Mouse (Mus musculus): ENCODE measurements around the gene Capn11. TPM values are rescaled to one million over a fixed set of nuclear protein-coding genes. Genes with fewer than 3 reads are reported as not detected.

Gene Capn11
- 23.4 TPM for polyA plus RNA-seq (2014; fragmentation: Illumina TruSeq; extraction: RNeasy Lipid Tissue Mini Kit (QIAGEN cat#74804); ENCODE audit: low read depth, low replicate concordance)

DNA sequence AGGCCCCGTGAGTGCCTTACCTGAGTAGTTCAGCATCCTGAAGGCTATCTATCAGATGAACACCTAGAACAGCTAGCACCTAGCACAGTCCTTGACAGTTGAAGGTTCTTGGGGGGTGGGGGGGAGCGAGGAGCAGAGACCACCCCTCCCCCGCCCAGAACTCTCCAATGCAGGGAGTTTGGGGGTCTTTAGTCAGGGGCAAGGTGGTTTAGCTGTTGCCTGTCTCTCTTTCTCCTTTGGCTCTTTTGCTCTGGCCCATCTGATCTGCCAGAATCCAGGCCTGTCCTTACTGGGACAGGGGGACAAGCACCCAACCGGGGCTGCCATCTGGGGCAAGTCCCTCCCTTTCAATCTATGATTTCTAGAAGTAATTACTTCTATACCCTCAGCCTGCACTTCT, at the start of gene Capn11:
Capn11 (minus strand) TSS at position 101 of the 400 bp plus-strand sequence.

DNA sequence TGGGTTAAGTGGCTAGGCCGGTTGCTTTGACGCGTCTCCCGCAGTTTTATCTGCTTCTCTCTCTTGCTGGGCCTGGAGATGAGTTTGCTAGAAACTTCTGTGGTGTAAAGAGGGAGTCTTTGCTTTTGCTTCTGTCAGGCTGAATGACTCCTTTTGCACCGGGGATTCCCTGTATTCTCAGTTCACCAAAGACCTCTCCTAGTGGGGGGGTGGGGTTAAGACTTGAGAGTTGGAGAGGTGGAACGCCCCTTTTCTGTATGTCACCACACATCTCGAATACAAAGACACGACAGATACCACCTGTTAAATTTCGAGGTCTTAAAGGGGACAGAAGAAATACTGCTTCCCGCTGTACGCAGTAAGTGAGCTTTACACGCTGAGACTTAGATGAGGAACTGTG, 27.6 kb upstream of the Capn11 start, which contains the start of gene Tmem63b:
Tmem63b (minus strand) TSS at position 190 of the 400 bp plus-strand sequence.

DNA sequence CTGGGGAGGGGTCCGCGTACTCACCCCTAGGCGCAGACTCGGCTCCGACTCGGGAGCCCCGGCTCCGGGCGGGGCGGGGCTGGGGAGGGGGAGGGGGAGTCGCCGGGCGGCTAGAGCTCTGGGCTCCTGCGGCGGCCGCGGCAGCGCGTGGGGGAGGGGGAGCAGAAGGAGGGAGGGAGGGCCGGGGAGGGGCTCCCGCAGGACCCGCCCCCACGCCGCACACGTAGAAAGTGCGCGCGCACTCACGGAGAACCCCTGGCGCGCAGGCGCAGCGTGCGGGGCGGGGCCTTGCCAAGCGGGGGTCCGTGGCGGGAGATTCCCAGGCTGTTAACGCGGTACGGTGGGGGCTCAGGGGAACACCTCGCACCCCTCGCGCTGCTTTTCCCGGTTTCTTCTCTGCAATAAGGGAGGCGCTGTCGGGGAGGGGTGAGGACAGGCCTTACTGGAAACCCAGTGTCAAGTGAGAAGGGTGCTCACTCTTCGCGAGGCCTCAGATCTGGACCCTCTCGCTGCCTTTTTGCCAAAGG, 27.0 kb upstream of the Capn11 start, which contains the start of gene Mrpl14:
Mrpl14 (plus strand) TSS at position 230 of the 527 bp plus-strand sequence.

DNA sequence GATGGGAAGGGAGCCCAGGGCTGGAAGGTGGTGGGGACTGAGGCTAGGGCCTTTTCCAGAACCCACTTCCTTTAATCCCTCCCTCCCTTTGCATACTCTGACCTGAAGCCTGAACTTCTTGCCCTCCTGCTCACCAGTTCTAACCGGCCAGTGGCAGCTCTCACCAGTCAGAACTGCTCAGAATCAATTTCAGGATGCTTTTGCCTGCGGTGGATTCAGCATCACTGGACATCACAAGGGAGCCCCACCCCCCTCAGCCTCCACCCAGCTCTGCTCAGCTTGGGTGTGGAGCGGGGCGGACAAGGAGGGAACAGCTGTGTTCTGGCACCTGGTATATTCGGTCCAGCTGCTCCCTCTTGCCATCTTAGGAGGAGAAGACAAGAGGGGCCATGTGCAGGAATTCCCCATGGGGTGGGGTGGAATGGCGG, 57.2 kb downstream of the Capn11 start, which contains the start of gene Mymx:
Mymx (minus strand) TSS at position 226 of the 428 bp plus-strand sequence.

DNA sequence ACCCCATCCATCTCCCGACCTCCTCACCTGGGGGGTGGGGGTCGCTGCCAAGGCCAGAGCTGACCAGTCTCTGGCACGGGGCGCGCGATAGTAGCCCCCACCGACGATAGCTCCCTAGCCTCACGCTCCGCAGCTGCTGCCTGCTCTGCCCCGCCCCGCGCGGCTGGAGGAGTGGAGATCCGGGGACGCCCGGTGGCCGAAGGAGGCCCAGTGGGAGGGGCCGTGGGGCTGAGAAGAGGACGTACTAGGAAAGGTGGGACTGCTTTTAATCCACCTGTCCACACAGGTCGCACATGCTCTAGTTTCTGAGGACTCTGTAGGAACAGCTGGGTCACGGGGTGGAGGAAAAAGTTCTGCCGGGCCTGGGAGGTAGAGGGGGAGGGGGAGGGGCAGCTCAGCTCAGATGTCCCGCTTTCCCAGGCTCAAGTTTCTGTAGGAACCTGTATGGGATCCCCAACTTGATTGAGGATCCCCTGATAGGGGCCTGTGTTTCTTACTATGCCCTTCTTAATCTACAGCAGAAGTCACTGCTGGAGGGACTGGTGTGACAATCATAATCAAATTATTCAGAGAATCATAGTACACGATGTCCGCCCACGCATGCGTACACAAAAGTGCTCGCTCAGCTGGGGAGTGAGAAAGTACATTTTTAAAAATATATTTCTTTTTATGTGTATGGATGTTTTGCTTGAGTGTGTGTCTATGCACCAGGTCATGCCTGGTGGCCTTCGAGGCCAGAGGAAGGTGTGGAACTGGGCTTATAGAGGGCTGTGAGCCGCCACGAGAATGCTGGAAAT, 59.5 kb downstream of the Capn11 start, which contains the start of gene Slc29a1:
Slc29a1 (minus strand) TSS at position 161 of the 797 bp plus-strand sequence.

Other genes with a start within 250 kb of the Capn11 start
- gene Cdc5l, start 225.6 kb downstream of the Capn11 start, polyA plus RNA-seq (2014; fragmentation: Illumina TruSeq; extraction: RNeasy Lipid Tissue Mini Kit (QIAGEN cat#74804); ENCODE audit: low read depth, low replicate concordance): 61.1 TPM
- gene Spats1, start 183.9 kb downstream of the Capn11 start, polyA plus RNA-seq (2014; fragmentation: Illumina TruSeq; extraction: RNeasy Lipid Tissue Mini Kit (QIAGEN cat#74804); ENCODE audit: low read depth, low replicate concordance): 31.2 TPM
- gene Aars2, start 152.5 kb downstream of the Capn11 start, polyA plus RNA-seq (2014; fragmentation: Illumina TruSeq; extraction: RNeasy Lipid Tissue Mini Kit (QIAGEN cat#74804); ENCODE audit: low read depth, low replicate concordance): 0.27 TPM
- gene Tcte1, start 135.9 kb downstream of the Capn11 start, polyA plus RNA-seq (2014; fragmentation: Illumina TruSeq; extraction: RNeasy Lipid Tissue Mini Kit (QIAGEN cat#74804); ENCODE audit: low read depth, low replicate concordance): 64.6 TPM
- 0.06 TPM for gene Tmem151b, start 109.6 kb downstream of the Capn11 start, polyA plus RNA-seq (2014; fragmentation: Illumina TruSeq; extraction: RNeasy Lipid Tissue Mini Kit (QIAGEN cat#74804); ENCODE audit: low read depth, low replicate concordance)
- gene Nfkbie, start 103.6 kb downstream of the Capn11 start, polyA plus RNA-seq (2014; fragmentation: Illumina TruSeq; extraction: RNeasy Lipid Tissue Mini Kit (QIAGEN cat#74804); ENCODE audit: low read depth, low replicate concordance): 0.46 TPM
- gene Slc35b2, start 95.5 kb downstream of the Capn11 start, polyA plus RNA-seq (2014; fragmentation: Illumina TruSeq; extraction: RNeasy Lipid Tissue Mini Kit (QIAGEN cat#74804); ENCODE audit: low read depth, low replicate concordance): 2.5 TPM
- 429 TPM for gene Hsp90ab1, start 86.1 kb downstream of the Capn11 start, polyA plus RNA-seq (2014; fragmentation: Illumina TruSeq; extraction: RNeasy Lipid Tissue Mini Kit (QIAGEN cat#74804); ENCODE audit: low read depth, low replicate concordance)
- 13.7 TPM for gene Slc29a1, start 59.7 kb downstream of the Capn11 start, polyA plus RNA-seq (2014; fragmentation: Illumina TruSeq; extraction: RNeasy Lipid Tissue Mini Kit (QIAGEN cat#74804); ENCODE audit: low read depth, low replicate concordance)
- gene Mymx, start 57.2 kb downstream of the Capn11 start, polyA plus RNA-seq (2014; fragmentation: Illumina TruSeq; extraction: RNeasy Lipid Tissue Mini Kit (QIAGEN cat#74804); ENCODE audit: low read depth, low replicate concordance): not detected
- gene Mrpl14, start 27.0 kb upstream of the Capn11 start, polyA plus RNA-seq (2014; fragmentation: Illumina TruSeq; extraction: RNeasy Lipid Tissue Mini Kit (QIAGEN cat#74804); ENCODE audit: low read depth, low replicate concordance): not detected
- gene Tmem63b, start 27.6 kb upstream of the Capn11 start, polyA plus RNA-seq (2014; fragmentation: Illumina TruSeq; extraction: RNeasy Lipid Tissue Mini Kit (QIAGEN cat#74804); ENCODE audit: low read depth, low replicate concordance): 0.27 TPM
- gene 1600014C23Rik, start 74.5 kb upstream of the Capn11 start, polyA plus RNA-seq (2014; fragmentation: Illumina TruSeq; extraction: RNeasy Lipid Tissue Mini Kit (QIAGEN cat#74804); ENCODE audit: low read depth, low replicate concordance): 0.73 TPM